8 mouse cellular contexts compared by ENCODE assay signal in the genomic region with DNA sequence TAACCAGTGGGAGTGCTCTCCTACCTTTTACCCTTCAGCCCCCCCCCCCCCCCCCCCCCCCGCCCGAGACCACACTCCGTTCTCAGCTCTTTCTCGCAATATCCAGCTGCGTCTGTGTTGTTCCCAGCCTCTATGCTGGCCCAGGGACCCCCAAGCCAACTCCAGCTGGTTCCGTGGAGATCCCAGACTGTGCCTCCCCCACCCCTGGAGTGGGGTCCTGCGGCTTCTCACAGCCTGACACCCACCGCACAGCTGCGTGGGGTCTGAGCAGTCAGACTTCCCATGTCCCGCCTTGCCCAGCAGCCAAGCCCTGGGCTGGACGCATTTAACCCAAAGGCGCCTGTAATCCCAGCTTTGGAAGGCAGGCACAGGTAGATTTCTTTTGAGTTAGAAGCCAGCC. TPM values are rescaled to one million over a fixed set of nuclear protein-coding genes. Genes with fewer than 3 reads are reported as not detected.
A peak's percentile ranks its signal among the peaks of the same experiment; 100 is the strongest.
DNase-seq lines count a peak whose midpoint lies in the region; ATAC-seq and TF ChIP-seq lines count a peak whose summit lies in the region.

No protein-coding gene starts in this region.

- 0 out of 2 replicates have a peak overlapping the region, but pooled peaks have one; percentile 2 for H3K9ac ChIP-seq in kidney, postnatal 0 days (ENCODE audit: low read depth, low read length)
- peak overlapping the region; percentile 63; the same call in 1 of the 2 replicates for H3K9ac ChIP-seq in hindbrain, embryonic 13.5 days
- H3K9ac ChIP-seq in midbrain, embryonic 14.5 days (replicated peaks; ENCODE audit: low read length), result peak overlapping the region; percentile 46; the same call in 1 of the 2 replicates

- 21% methylated on average over 11 of the region's 12 CpGs for WGBS in kidney, postnatal 0 days
- WGBS in embryonic facial prominence, embryonic 10.5 days, result 25% methylated on average over 11 of the region's 12 CpGs
- WGBS in hindbrain, embryonic 13.5 days, result 27% methylated on average over 11 of the region's 12 CpGs
- WGBS in midbrain, embryonic 14.5 days, result 22% methylated on average over 10 of the region's 12 CpGs
- WGBS in thymus, adult 2 months, result 96% methylated on average over 9 of the region's 12 CpGs

- no peak for TF ChIP-seq POLR2A in thymus, adult 2 months (IDR thresholded peaks at IDR 0.05; ENCODE audit: control insufficient read depth, extremely low read depth, insufficient read depth, low read length, poor library complexity)

- no peaks in the 10 kb centered on the region for H3K36me3 ChIP-seq in kidney, postnatal 0 days (ENCODE audit: insufficient read depth, low read length)
- no peaks in the 10 kb centered on the region for H3K36me3 ChIP-seq in embryonic facial prominence, embryonic 10.5 days (replicated peaks)
- H3K36me3 ChIP-seq in hindbrain, embryonic 13.5 days, result no peaks in the 10 kb centered on the region
- H3K36me3 ChIP-seq in midbrain, embryonic 14.5 days (ENCODE audit: control insufficient read depth, insufficient read depth, low read length), result no peaks in the 10 kb centered on the region
- H3K36me3 ChIP-seq in thymus, adult 2 months (ENCODE audit: control insufficient read depth, insufficient read depth, low read length), result no peaks in the 10 kb centered on the region

- H3K27ac ChIP-seq in kidney, postnatal 0 days, result no peak overlapping the region
- H3K27ac ChIP-seq in embryonic facial prominence, embryonic 10.5 days (replicated peaks), result peak overlapping the region; percentile 49
- no peak overlapping the region for H3K27ac ChIP-seq in hindbrain, embryonic 13.5 days
- no peak overlapping the region for H3K27ac ChIP-seq in midbrain, embryonic 14.5 days (replicated peaks; ENCODE audit: low read depth, low read length)
- no peak overlapping the region for H3K27ac ChIP-seq in thymus, adult 2 months (ENCODE audit: control insufficient read depth, insufficient read depth, low read length)

- H3K27me3 ChIP-seq in kidney, postnatal 0 days (ENCODE audit: insufficient read depth, low read length), result no peaks in the 10 kb centered on the region
- H3K27me3 ChIP-seq in embryonic facial prominence, embryonic 10.5 days (replicated peaks; ENCODE audit: low read depth, poor library complexity, severe bottlenecking), result no peaks in the 10 kb centered on the region
- no peaks in the 10 kb centered on the region for H3K27me3 ChIP-seq in hindbrain, embryonic 13.5 days
- H3K27me3 ChIP-seq in midbrain, embryonic 14.5 days (ENCODE audit: control insufficient read depth, insufficient read depth, low read length), result no peaks in the 10 kb centered on the region
- H3K27me3 ChIP-seq in thymus, adult 2 months (ENCODE audit: control insufficient read depth, insufficient read depth, low read length), result no peaks in the 10 kb centered on the region

- H3K9me3 ChIP-seq in kidney, postnatal 0 days (replicated peaks; ENCODE audit: low read length), result no peaks in the 10 kb centered on the region
- no peaks in the 10 kb centered on the region for H3K9me3 ChIP-seq in embryonic facial prominence, embryonic 10.5 days
- H3K9me3 ChIP-seq in hindbrain, embryonic 13.5 days, result no peaks in the 10 kb centered on the region
- H3K9me3 ChIP-seq in midbrain, embryonic 14.5 days (ENCODE audit: control insufficient read depth, low read length), result no peaks in the 10 kb centered on the region

- no peaks in the 10 kb centered on the region for H3K4me1 ChIP-seq in kidney, postnatal 0 days (replicated peaks; ENCODE audit: insufficient read depth, low read length)
- H3K4me1 ChIP-seq in embryonic facial prominence, embryonic 10.5 days, result peaks cover 16% of the 10 kb centered on the region
- peaks cover 14% of the 10 kb centered on the region for H3K4me1 ChIP-seq in hindbrain, embryonic 13.5 days (replicated peaks)
- peaks cover 11% of the 10 kb centered on the region; the same call in 1 of the 2 replicates for H3K4me1 ChIP-seq in midbrain, embryonic 14.5 days (ENCODE audit: control insufficient read depth, insufficient read depth, low read length)
- no peaks in the 10 kb centered on the region for H3K4me1 ChIP-seq in thymus, adult 2 months (replicated peaks; ENCODE audit: control insufficient read depth, insufficient read depth, low read length)

- peak overlapping the region; percentile 84 for H3K4me2 ChIP-seq in kidney, postnatal 0 days (ENCODE audit: low read length)
- peak overlapping the region; percentile 58 for H3K4me2 ChIP-seq in hindbrain, embryonic 13.5 days
- H3K4me2 ChIP-seq in midbrain, embryonic 14.5 days (ENCODE audit: low read length), result peak overlapping the region; percentile 64

- DNase-seq in kidney, postnatal 0 days (ENCODE audit: low spot score), result no peak
- no peak for DNase-seq in kidney, postnatal 25 days
- peak; percentile 11 for DNase-seq in embryonic facial prominence, embryonic 10.5 days (ENCODE audit: low spot score)
- peak; percentile 13 for DNase-seq in midbrain, embryonic 14.5 days
- DNase-seq in right cerebral cortex, adult 2 months (ENCODE audit: low spot score in 2 of 2), result no peak
- no peak for DNase-seq in right cerebral cortex, postnatal 10 days (ENCODE audit: low spot score in 2 of 2)
- no peak for DNase-seq in thymus, adult 2 months

- ATAC-seq in kidney, postnatal 0 days (replicated peaks; ENCODE audit: low FRiP score, low read depth), result peak; percentile 61; the same call in 1 of the 2 replicates
- ATAC-seq in hindbrain, embryonic 13.5 days (ENCODE audit: low FRiP score), result peak; percentile 67
- peak; percentile 70 for ATAC-seq in midbrain, embryonic 14.5 days (ENCODE audit: low FRiP score, low TSS enrichment)

- H3K4me3 ChIP-seq in kidney, postnatal 0 days (replicated peaks; ENCODE audit: low read depth, low read length), result peak overlapping the region; percentile 40
- peak overlapping the region; percentile 53 for H3K4me3 ChIP-seq in embryonic facial prominence, embryonic 10.5 days
- peak overlapping the region; percentile 36 for H3K4me3 ChIP-seq in hindbrain, embryonic 13.5 days
- peak overlapping the region; percentile 28 for H3K4me3 ChIP-seq in midbrain, embryonic 14.5 days (replicated peaks; ENCODE audit: low read depth, low read length)
- no peak overlapping the region for H3K4me3 ChIP-seq in thymus, adult 2 months (ENCODE audit: control insufficient read depth, insufficient read depth, low read length)

- no peak for TF ChIP-seq CTCF in kidney, postnatal 0 days (IDR thresholded peaks at IDR 0.05; ENCODE audit: low read depth)
- TF ChIP-seq CTCF in thymus, adult 2 months (IDR thresholded peaks at IDR 0.05; ENCODE audit: borderline replicate concordance, control insufficient read depth, extremely low read depth, insufficient read depth, low read length, poor library complexity), result no peak

RNA-seq across cellular contexts. Expression of a gene that starts 15.5 kb away (rescaled TPM):
- polyA plus RNA-seq in kidney, postnatal 0 days (2015; fragmentation: Nextera tagmentation; extraction: Ambion mirVana), result 122 and 126 TPM in 2 replicates
- 163 and 164 TPM in 2 replicates for polyA plus RNA-seq in embryonic facial prominence, embryonic 10.5 days (2016; fragmentation: Nextera tagmentation; extraction: Ambion mirVana)
- polyA plus RNA-seq in hindbrain, embryonic 13.5 days (2015; fragmentation: Nextera tagmentation; extraction: Ambion mirVana), result 92.5 and 95.1 TPM in 2 replicates
- 81.1 and 92.6 TPM in 2 replicates for polyA plus RNA-seq in midbrain, embryonic 14.5 days (2014; fragmentation: Nextera tagmentation; extraction: Ambion mirVana)
- 12.2 and 12.5 TPM in 2 replicates for polyA plus RNA-seq in thymus, adult 2 months (2012; rRNA removed)

RNA-seq across cellular contexts. Expression of a gene that starts 49.2 kb away (rescaled TPM):
- polyA plus RNA-seq in kidney, postnatal 0 days (2015; fragmentation: Nextera tagmentation; extraction: Ambion mirVana), result 7.9 and 8.9 TPM in 2 replicates
- 13.5 and 14.1 TPM in 2 replicates for polyA plus RNA-seq in embryonic facial prominence, embryonic 10.5 days (2016; fragmentation: Nextera tagmentation; extraction: Ambion mirVana)
- 7.3 and 7.6 TPM in 2 replicates for polyA plus RNA-seq in hindbrain, embryonic 13.5 days (2015; fragmentation: Nextera tagmentation; extraction: Ambion mirVana)
- 7.6 and 7.7 TPM in 2 replicates for polyA plus RNA-seq in midbrain, embryonic 14.5 days (2014; fragmentation: Nextera tagmentation; extraction: Ambion mirVana)
- 8.4 and 11.0 TPM in 2 replicates for polyA plus RNA-seq in thymus, adult 2 months (2012; rRNA removed)

Comparison
In these comparisons a context has a peak if more than half of its experiments do, and no peak if none do; other contexts are left out.
1. DNase-seq: peak in embryonic facial prominence, embryonic 10.5 days (single experiment) and midbrain, embryonic 14.5 days (single experiment); none in kidney, postnatal 0 days (single experiment), kidney, postnatal 25 days (0 of 2), right cerebral cortex, adult 2 months (0 of 2), right cerebral cortex, postnatal 10 days (0 of 2) and thymus, adult 2 months (single experiment).
2. H3K9ac ChIP-seq: peak in every context shown above with its lines; median percentile 63 in hindbrain, embryonic 13.5 days; 46 in midbrain, embryonic 14.5 days; 2 in kidney, postnatal 0 days.
3. Peak in every context shown above with its lines, with median percentiles within 50 percentile points of each other: ATAC-seq and H3K4me2 ChIP-seq.